Mouse (Mus musculus) kidney, adult 18-20 months (tissue): Measurements from ENCODE around the gene Lrrc42.

Experiments used
- DNase-seq: peaks from one replicate; pipeline ENCODE4 v3.0.0; 2021

Lrrc42 gene

DNA sequence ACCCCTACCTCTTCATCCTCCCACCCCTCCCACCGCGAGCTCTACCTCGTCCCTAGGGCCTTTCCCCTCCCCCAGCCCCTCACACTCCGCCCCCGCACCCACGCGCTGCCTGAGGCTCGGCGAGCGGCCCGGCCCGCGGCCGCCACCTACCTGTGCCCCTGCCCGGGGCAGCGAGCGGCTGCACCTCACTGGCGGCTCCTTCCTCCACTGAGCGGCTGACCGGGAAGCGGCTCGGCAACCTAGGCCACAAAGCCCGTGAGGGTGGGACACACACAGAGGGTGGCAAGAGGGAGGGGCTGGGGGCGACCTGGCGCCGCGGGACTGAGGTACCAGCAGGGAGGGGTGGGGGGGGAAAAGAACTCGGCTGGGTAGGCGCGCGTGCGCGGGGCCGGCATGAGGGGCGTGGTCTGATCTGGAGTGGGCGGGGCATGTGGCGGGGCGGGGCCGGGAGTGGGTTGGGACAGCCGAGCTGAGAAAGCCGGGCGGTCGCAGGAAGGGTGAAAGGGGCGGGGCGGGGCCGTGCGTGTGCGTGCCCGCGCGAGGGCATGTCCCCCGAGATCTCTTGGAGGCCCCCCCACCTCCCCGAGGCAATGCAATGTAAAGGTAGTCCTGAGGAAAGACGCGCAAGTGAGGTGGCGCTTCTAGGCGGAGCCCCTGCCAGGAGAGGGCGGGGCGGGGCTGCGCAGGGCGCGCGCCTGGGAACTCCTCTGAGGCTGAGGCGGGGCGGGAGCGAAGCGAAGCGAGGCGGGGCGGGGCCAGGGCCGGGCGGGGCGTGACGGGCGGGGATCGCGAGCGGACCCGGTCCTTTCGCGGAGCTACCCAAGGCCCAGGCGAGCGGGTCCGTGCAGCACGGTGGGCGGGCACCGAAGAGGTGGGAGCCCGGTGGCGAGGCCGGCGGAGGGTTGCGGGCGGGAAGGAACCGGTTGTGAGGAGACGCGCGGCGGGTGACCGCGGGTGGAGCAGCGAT, at the start of gene Lrrc42, which contains the start of gene Hspb11:
Gene Lrrc42, minus strand, starts transcription at position 408 of the 967 bp plus-strand sequence.
Gene Hspb11, plus strand, starts transcription at position 469 of the 967 bp plus-strand sequence.
- peak; percentile 94 for DNase-seq

DNA sequence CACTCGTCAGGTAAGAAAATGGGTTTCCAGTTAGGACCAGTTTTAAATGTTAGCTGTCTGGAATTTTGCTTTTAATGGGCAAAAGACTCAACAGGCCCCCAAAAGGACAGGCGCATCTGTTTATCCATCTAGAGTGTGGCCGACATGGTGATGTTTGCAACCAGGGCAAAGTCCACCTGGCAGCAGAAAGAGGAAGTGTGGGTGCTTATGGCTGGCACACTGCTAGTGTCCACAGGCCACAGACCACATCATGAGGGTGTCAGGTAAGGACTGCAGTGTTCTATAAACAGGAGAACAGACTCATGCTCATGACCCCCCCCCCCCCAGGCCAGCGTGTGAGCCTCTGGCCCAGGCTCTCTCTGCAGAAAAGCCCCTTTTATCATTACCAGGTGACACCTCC, 49.5 kb upstream of the Lrrc42 start:
- DNase-seq, result peak; percentile 67

- peak; percentile 32 for DNase-seq
These were observed 48.9 kb upstream of the Lrrc42 start for GRCm38 (mm10) chr4:107302221-107302620.

GRCm38 (mm10) chr4:107300902-107301555, 47.7 kb upstream of the Lrrc42 start:
- DNase-seq, result no peak

DNA sequence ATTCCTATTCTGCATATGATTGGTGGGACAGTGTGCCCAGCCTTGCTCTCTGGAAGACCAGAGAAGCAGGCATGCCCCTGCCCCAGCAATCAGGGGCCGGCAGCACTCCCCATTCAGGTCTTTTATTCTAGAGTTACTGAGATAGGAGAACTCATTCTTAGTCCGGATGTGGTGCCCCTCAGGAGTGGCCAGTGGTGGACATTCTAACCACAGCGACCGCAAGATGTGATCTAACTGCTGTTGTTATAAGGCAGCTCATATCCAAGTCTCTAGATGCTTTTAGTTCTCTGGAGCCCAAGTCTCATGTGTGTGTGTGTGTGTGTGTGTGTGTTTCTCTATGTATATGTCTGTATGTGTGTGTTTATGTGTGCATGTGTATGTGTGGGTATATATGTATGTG, 47.0 kb upstream of the Lrrc42 start:
- DNase-seq, result no peak

GRCm38 (mm10) chr4:107299779-107300340, 46.5 kb upstream of the Lrrc42 start:
- DNase-seq, result peak; percentile 58

- peak; percentile 29 for DNase-seq
These were observed 44.8 kb upstream of the Lrrc42 start for GRCm38 (mm10) chr4:107298071-107298606.

DNA sequence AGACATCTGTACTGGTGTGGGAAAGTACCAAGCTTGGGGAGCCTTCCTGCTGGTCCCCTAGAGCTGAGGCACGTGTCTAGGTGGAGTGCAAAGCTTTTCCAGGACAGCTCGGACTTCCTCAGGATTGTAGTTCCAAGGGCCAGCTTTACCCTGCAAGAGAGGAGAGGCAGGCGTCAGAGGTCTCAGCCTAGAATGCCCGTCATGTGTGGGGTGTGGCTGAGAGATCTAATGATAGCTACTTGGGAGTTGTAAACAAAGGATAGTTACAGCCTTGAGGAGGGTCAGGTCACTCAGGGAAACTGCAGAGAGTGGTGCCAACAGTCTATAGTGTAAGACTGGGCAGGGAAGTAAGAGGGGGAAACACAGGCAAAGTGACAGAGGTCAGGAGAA, 38.9 kb upstream of the Lrrc42 start:
- no peak for DNase-seq

- DNase-seq, result no peak
These were observed 38.4 kb upstream of the Lrrc42 start for GRCm38 (mm10) chr4:107291611-107292272.

DNA sequence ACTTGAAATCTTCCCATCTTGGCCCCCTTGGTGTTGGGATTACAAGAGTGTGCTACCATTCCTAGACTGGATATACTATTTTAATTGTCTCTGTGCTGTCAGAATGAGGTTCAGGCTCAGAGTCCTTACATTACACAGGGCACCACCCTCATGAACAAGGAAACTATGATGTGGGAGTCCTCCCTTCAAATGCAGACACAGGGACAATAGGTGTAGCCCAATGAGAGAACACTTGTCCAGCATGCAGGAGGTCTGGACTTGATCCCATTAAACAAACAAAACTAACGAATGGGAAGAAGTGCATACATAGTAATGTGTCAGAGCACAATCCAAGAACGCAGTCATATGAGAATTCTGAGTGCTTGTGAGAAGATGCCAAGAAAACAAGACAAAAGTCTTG, 34.2 kb upstream of the Lrrc42 start:
- DNase-seq, result no peak

DNA sequence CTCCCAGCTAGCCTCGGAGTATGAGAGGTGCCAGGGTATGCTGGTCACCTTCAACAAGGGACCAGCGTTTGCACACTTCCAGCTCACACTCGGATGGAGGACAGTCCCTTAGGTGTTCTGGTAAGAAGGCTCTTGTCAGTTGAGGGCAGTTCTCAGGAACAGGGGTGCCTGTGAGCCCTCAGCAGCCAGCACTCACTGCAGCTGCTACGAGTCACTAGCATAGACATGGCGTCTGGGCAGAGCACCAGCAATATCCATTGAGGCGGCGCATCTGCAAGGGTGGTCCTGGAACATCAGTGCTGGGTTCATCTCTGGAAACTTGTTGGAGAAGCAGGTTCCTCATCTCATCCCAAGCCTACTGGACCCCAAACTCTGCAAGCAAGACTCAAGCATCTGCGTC, 33.1 kb upstream of the Lrrc42 start:
- DNase-seq, result no peak

GRCm38 (mm10) chr4:107285446-107286200, 32.3 kb upstream of the Lrrc42 start:
- no peak for DNase-seq

GRCm38 (mm10) chr4:107280843-107281475, 27.6 kb upstream of the Lrrc42 start:
- DNase-seq, result no peak

DNA sequence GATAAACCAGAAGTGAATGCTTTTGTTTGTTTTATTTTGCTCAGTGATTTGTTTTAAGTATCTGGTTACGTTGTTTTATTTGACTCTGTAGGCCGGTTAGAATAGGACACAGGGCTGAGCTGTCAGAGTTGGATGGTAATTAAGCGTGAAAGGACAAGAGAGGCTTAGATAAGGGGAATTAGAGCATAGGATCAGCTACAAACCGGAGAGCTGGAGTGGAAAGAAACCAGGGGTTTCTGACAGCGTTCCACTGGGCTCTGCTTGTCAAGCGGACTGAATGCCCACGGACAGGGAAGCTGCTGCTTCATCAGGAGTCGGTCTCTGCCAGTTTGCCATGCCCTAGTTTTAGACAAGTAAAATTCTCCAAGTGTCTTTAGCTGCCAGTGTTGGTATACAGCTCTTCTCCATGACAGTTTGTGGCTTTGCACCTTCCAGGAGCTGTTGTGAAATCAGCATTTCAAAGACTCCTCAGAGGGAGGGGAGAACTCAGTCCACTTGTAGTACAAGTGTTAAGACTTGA, 24.9 kb upstream of the Lrrc42 start:
- DNase-seq, result no peak

- DNase-seq, result no peak
These were observed 21.2 kb upstream of the Lrrc42 start for GRCm38 (mm10) chr4:107274511-107274910.

GRCm38 (mm10) chr4:107273683-107274082, 20.4 kb upstream of the Lrrc42 start:
- no peak for DNase-seq

DNA sequence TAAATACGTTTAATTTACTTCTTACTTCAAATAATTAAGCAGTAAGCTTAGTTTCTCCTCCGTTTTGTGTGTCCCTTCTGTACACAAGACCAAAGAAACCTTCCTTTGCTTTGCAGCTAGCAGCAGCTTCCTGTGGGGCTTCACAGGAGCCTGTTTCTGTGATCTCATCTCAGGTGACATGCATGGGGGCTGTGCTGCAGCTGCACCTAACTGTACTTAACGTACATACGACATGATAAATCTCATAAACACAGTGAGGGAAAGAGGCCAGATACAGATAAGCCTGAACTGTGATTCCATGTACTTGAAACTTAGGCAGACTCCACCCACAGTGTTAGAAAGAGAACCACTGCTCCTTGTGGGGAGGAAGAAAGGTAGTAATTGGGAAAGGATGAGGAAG, 6.7 kb upstream of the Lrrc42 start:
- DNase-seq, result no peak

GRCm38 (mm10) chr4:107254414-107254813, 1.1 kb upstream of the Lrrc42 start:
- no peak for DNase-seq

DNA sequence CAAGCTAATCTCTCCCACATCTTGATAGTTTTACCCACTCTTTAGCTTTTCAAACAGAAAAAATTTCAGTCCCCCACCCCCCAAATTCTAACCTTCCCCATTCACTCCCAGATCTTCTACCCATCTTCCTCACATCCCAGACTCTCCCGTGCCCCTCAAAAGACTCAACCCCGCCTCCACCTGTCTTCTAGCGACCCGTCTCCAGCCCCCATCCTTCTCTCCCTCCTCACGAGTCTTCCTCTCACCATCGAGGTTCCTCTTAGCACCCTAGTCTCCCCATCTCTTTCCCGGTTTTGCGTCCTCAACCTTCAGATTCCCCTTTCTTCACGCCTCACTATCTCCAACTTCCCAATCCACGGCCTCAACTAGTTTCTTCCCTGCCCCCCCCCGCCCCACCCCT, 810 bp downstream of the Lrrc42 start:
- no peak for DNase-seq

- no peak for DNase-seq
These were observed 2.8 kb downstream of the Lrrc42 start for GRCm38 (mm10) chr4:107250494-107250893.

GRCm38 (mm10) chr4:107249471-107249870, 3.9 kb downstream of the Lrrc42 start:
- no peak for DNase-seq
